Mouse (Mus musculus): ENCODE measurements around the gene Olfr434. TPM values are rescaled to one million over a fixed set of nuclear protein-coding genes. Genes with fewer than 3 reads are reported as not detected.
"Not testable (repeated sequence)": the region's sequence is repeated elsewhere in the genome, so short reads cannot be mapped to it uniquely, and the experiment has no call there.

Olfr434 gene
- polyA plus RNA-seq, 1 experiment from 2014 or later = not detected

- ATAC-seq = no peak
- Histone ChIP-seq H3K4me2 (ENCODE audit: low read length) (no peak overlapping the region), H3K9ac (ENCODE audit: low read depth, low read length) (no peak overlapping the region), H3K36me3 (ENCODE audit: control insufficient read depth, insufficient read depth, low read length) (no peaks in the 10 kb centered on the region), H3K9me3 (ENCODE audit: control insufficient read depth, low read length) (no peaks in the 10 kb centered on the region), H3K27ac (ENCODE audit: low read depth, low read length) (no peak overlapping the region), H3K27me3 (replicated peaks; ENCODE audit: control insufficient read depth, insufficient read depth, low read length) (no peaks in the 10 kb centered on the region), H3K4me3 (ENCODE audit: low read length) (no peak overlapping the region), H3K4me1 (ENCODE audit: control insufficient read depth, insufficient read depth, low read depth, low read length) (no peaks in the 10 kb centered on the region)
- 36% methylated on average over 2 of the region's 2 CpGs for WGBS
Measured at GRCm38 (mm10) chr6:43205355-43205754, 7.5 kb upstream of the Olfr434 start.

- H3K9ac ChIP-seq (ENCODE audit: low read depth, low read length); H3K4me2 ChIP-seq (ENCODE audit: low read length); H3K4me3 ChIP-seq (ENCODE audit: low read length); H3K4me1 ChIP-seq (ENCODE audit: control insufficient read depth, insufficient read depth, low read depth, low read length); H3K9me3 ChIP-seq (ENCODE audit: control insufficient read depth, low read length); H3K36me3 ChIP-seq (ENCODE audit: control insufficient read depth, insufficient read depth, low read length); H3K27ac ChIP-seq (ENCODE audit: low read depth, low read length); H3K27me3 ChIP-seq (replicated peaks; ENCODE audit: control insufficient read depth, insufficient read depth, low read length); ATAC-seq: not testable (repeated sequence)
- 81% methylated on average over 1 of the region's 1 CpGs for WGBS
Measured at GRCm38 (mm10) chr6:43231255-43231654, 18.4 kb downstream of the Olfr434 start, which contains the start of gene Olfr47. Olfr47 (plus strand) TSS chr6:43231529.

- H3K9me3 ChIP-seq (ENCODE audit: control insufficient read depth, low read length) = no peaks in the 10 kb centered on the region
- ATAC-seq = no peak
- 19% methylated on average over 4 of the region's 4 CpGs for WGBS
- H3K9ac ChIP-seq (ENCODE audit: low read depth, low read length) = no peak overlapping the region
- H3K4me2 ChIP-seq (ENCODE audit: low read length) = no peak overlapping the region
- no peak overlapping the region for H3K4me3 ChIP-seq (ENCODE audit: low read length)
- no peaks in the 10 kb centered on the region for H3K4me1 ChIP-seq (ENCODE audit: control insufficient read depth, insufficient read depth, low read depth, low read length)
- H3K27ac ChIP-seq (ENCODE audit: low read depth, low read length) = no peak overlapping the region
- H3K36me3 ChIP-seq (ENCODE audit: control insufficient read depth, insufficient read depth, low read length) = no peaks in the 10 kb centered on the region
- no peaks in the 10 kb centered on the region for H3K27me3 ChIP-seq (replicated peaks; ENCODE audit: control insufficient read depth, insufficient read depth, low read length)
Measured at GRCm38 (mm10) chr6:43242061-43242460, 29.2 kb downstream of the Olfr434 start.

GRCm38 (mm10) chr6:43247396-43247795 lies 34.6 kb downstream of the Olfr434 start:
- H3K9ac ChIP-seq (ENCODE audit: low read depth, low read length) = no peak overlapping the region
- H3K4me2 ChIP-seq (ENCODE audit: low read length) = no peak overlapping the region
- no peaks in the 10 kb centered on the region for H3K27me3 ChIP-seq (replicated peaks; ENCODE audit: control insufficient read depth, insufficient read depth, low read length)
- H3K27ac ChIP-seq (ENCODE audit: low read depth, low read length) = no peak overlapping the region
- no peaks in the 10 kb centered on the region for H3K4me1 ChIP-seq (ENCODE audit: control insufficient read depth, insufficient read depth, low read depth, low read length)
- H3K4me3 ChIP-seq (ENCODE audit: low read length) = no peak overlapping the region
- no peak for ATAC-seq
- no peaks in the 10 kb centered on the region for H3K9me3 ChIP-seq (ENCODE audit: control insufficient read depth, low read length)
- 75% methylated on average over 3 of the region's 3 CpGs for WGBS
- H3K36me3 ChIP-seq (ENCODE audit: control insufficient read depth, insufficient read depth, low read length) = no peaks in the 10 kb centered on the region

DNA sequence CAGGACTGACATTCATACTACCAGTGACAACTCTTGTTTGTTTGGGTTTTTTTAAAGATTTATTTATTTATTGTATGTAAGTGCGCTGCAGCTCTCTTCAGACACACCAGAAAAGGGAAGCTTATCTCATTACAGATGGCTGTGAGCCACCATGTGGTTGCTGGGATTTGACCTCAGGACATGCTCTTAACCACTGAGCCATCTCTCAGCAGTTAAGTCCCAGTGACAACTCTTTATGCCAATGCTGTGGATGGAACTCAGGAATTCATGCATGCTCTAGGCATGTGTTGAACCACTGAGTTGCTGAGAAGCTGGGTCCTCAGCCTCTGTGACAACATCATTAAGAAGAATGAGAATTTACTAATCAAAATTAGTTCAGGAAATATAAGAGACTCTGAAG lies 40.2 kb downstream of the Olfr434 start:
- H3K36me3 ChIP-seq (ENCODE audit: control insufficient read depth, insufficient read depth, low read length) = no peaks in the 10 kb centered on the region
- H3K4me3 ChIP-seq (ENCODE audit: low read length) = no peak overlapping the region
- H3K27me3 ChIP-seq (replicated peaks; ENCODE audit: control insufficient read depth, insufficient read depth, low read length) = no peaks in the 10 kb centered on the region
- no peak overlapping the region for H3K4me2 ChIP-seq (ENCODE audit: low read length)
- H3K27ac ChIP-seq (ENCODE audit: low read depth, low read length) = no peak overlapping the region
- no peak overlapping the region for H3K9ac ChIP-seq (ENCODE audit: low read depth, low read length)
- H3K9me3 ChIP-seq (ENCODE audit: control insufficient read depth, low read length) = no peaks in the 10 kb centered on the region
- no peaks in the 10 kb centered on the region for H3K4me1 ChIP-seq (ENCODE audit: control insufficient read depth, insufficient read depth, low read depth, low read length)
- no peak for ATAC-seq
- WGBS = 81% methylated on average over 1 of the region's 1 CpGs

- WGBS = 59% methylated on average over 7 of the region's 7 CpGs
- no peak overlapping the region for H3K27ac ChIP-seq (ENCODE audit: low read depth, low read length)
- no peak for ATAC-seq
- H3K36me3 ChIP-seq (ENCODE audit: control insufficient read depth, insufficient read depth, low read length) = no peaks in the 10 kb centered on the region
- no peak overlapping the region for H3K4me3 ChIP-seq (ENCODE audit: low read length)
- H3K4me2 ChIP-seq (ENCODE audit: low read length) = no peak overlapping the region
- no peaks in the 10 kb centered on the region for H3K9me3 ChIP-seq (ENCODE audit: control insufficient read depth, low read length)
- H3K27me3 ChIP-seq (replicated peaks; ENCODE audit: control insufficient read depth, insufficient read depth, low read length) = no peaks in the 10 kb centered on the region
- no peaks in the 10 kb centered on the region for H3K4me1 ChIP-seq (ENCODE audit: control insufficient read depth, insufficient read depth, low read depth, low read length)
- no peak overlapping the region for H3K9ac ChIP-seq (ENCODE audit: low read depth, low read length)
Measured at GRCm38 (mm10) chr6:43254193-43254926, 41.5 kb downstream of the Olfr434 start.

- WGBS = 75% methylated on average over 2 of the region's 2 CpGs
- no peak overlapping the region for H3K4me3 ChIP-seq (ENCODE audit: low read length)
- H3K9me3 ChIP-seq (ENCODE audit: control insufficient read depth, low read length) = no peaks in the 10 kb centered on the region
- no peak overlapping the region for H3K4me2 ChIP-seq (ENCODE audit: low read length)
- no peak overlapping the region for H3K9ac ChIP-seq (ENCODE audit: low read depth, low read length)
- H3K36me3 ChIP-seq (ENCODE audit: control insufficient read depth, insufficient read depth, low read length) = no peaks in the 10 kb centered on the region
- peaks cover 6% of the 10 kb centered on the region for H3K4me1 ChIP-seq (ENCODE audit: control insufficient read depth, insufficient read depth, low read depth, low read length)
- no peak for ATAC-seq
- H3K27me3 ChIP-seq (replicated peaks; ENCODE audit: control insufficient read depth, insufficient read depth, low read length) = peaks cover 6% of the 10 kb centered on the region; the same call in 1 of the 2 replicates
- no peak overlapping the region for H3K27ac ChIP-seq (ENCODE audit: low read depth, low read length)
Measured at GRCm38 (mm10) chr6:43260756-43261155, 47.9 kb downstream of the Olfr434 start.

GRCm38 (mm10) chr6:43265363-43266041 lies 52.7 kb downstream of the Olfr434 start, which contains the start of gene Arhgef5:
Arhgef5 (plus strand) TSS chr6:43265582.
- WGBS = 1% methylated on average over 30 of the region's 48 CpGs

GRCm38 (mm10) chr6:43266356-43266755 lies 53.5 kb downstream of the Olfr434 start:
- H3K27me3 ChIP-seq (replicated peaks; ENCODE audit: control insufficient read depth, insufficient read depth, low read length) = peaks cover 11% of the 10 kb centered on the region; the same call in 1 of the 2 replicates

More at GRCm38 (mm10) chr6:43265363-43266041, 52.7 kb downstream of the Olfr434 start, which contains the start of gene Arhgef5:
- Histone ChIP-seq H3K4me2 (ENCODE audit: low read length) (peak within 1 kb of the TSS; percentile 91), H3K9ac (ENCODE audit: low read depth, low read length) (peak within 1 kb of the TSS; percentile 63), H3K27me3 (replicated peaks; ENCODE audit: control insufficient read depth, insufficient read depth, low read length) (peaks cover 11% of the 10 kb centered on the region; the same call in 1 of the 2 replicates), H3K9me3 (ENCODE audit: control insufficient read depth, low read length) (no peaks in the 10 kb centered on the region), H3K4me3 (ENCODE audit: low read length) (peak within 1 kb of the TSS; percentile 53), H3K4me1 (ENCODE audit: control insufficient read depth, insufficient read depth, low read depth, low read length) (peaks cover 11% of the 10 kb centered on the region), H3K27ac (ENCODE audit: low read depth, low read length) (0 out of 2 replicates have a peak within 1 kb of the TSS, but pooled peaks have one; percentile 17), H3K36me3 (ENCODE audit: control insufficient read depth, insufficient read depth, low read length) (no peaks in the 10 kb centered on the region)
- peak; percentile 70 for ATAC-seq

More at GRCm38 (mm10) chr6:43266356-43266755, 53.5 kb downstream of the Olfr434 start:
- H3K9me3 ChIP-seq (ENCODE audit: control insufficient read depth, low read length) = no peaks in the 10 kb centered on the region
- H3K36me3 ChIP-seq (ENCODE audit: control insufficient read depth, insufficient read depth, low read length) = no peaks in the 10 kb centered on the region
- peak overlapping the region; percentile 53 for H3K4me3 ChIP-seq (ENCODE audit: low read length)
- H3K9ac ChIP-seq (ENCODE audit: low read depth, low read length) = no peak overlapping the region
- ATAC-seq = no peak
- peak overlapping the region; percentile 91 for H3K4me2 ChIP-seq (ENCODE audit: low read length)
- no peak overlapping the region for H3K27ac ChIP-seq (ENCODE audit: low read depth, low read length)
- 13% methylated on average over 8 of the region's 8 CpGs for WGBS
- peaks cover 11% of the 10 kb centered on the region for H3K4me1 ChIP-seq (ENCODE audit: control insufficient read depth, insufficient read depth, low read depth, low read length)
